Mouse (Mus musculus) stomach, embryonic 14.5 days (tissue): Measurements from ENCODE around the gene Gsc. TPM values are rescaled to one million over a fixed set of nuclear protein-coding genes. Genes with fewer than 3 reads are reported as not detected.

Source experiments
- ATAC-seq: fragments of 200-750 bp; cut with Nextera tagmentation; 2 replicates; pipeline ENCODE4 v1.8.0; 2017; ENCODE audit warnings: low read depth, moderate TSS enrichment; ENCODE audit not compliant: insufficient number of reproducible peaks, insufficient read depth, low FRiP score
- H3K27ac ChIP-seq: fragments of 300-500 bp; sonication (generic); 2 replicates; pipeline ENCODE4 v1.5.1; 2014; ENCODE audit warnings: mild to moderate bottlenecking, low read length, moderate library complexity, mixed read lengths
- H3K27me3 ChIP-seq: fragments of 300-500 bp; sonication (generic); 2 replicates; pipeline ENCODE4 v1.6.1; 2014; ENCODE audit warnings: low read length, control low read depth, mixed read lengths; ENCODE audit not compliant: control insufficient read depth, insufficient read depth
- H3K36me3 ChIP-seq: fragments of 300-500 bp; sonication (generic); 2 replicates; pipeline ENCODE4 v1.6.1; 2014; ENCODE audit warnings: mild to moderate bottlenecking, control low read depth, low read length, moderate library complexity, mixed read lengths; ENCODE audit not compliant: control insufficient read depth, insufficient read depth
- H3K4me1 ChIP-seq: fragments of 300-500 bp; sonication (generic); 2 replicates; pipeline ENCODE4 v1.6.1; 2014; ENCODE audit warnings: low read length, control low read depth, mixed read lengths; ENCODE audit not compliant: control insufficient read depth, insufficient read depth
- H3K4me2 ChIP-seq: fragments of 300-500 bp; sonication (generic); replicated peaks from 2 replicates; pipeline ENCODE4 v1.6.1; 2014; ENCODE audit warnings: low read depth, low read length, control low read depth
- H3K4me3 ChIP-seq: fragments of 300-500 bp; sonication (generic); 2 replicates; pipeline ENCODE4 v1.5.1; 2014; ENCODE audit warnings: low read depth, low read length, control low read depth
- H3K9ac ChIP-seq: fragments of 300-500 bp; sonication (generic); replicated peaks from 2 replicates; pipeline ENCODE4 v1.6.1; 2014; ENCODE audit warnings: low read depth, mild to moderate bottlenecking, control low read depth, low read length, moderate library complexity, mixed read lengths
- H3K9me3 ChIP-seq: fragments of 300-500 bp; sonication (generic); 2 replicates; pipeline ENCODE4 v1.6.1; 2016; ENCODE audit warnings: low read depth, low read length, control low read depth; ENCODE audit not compliant: control insufficient read depth
- WGBS: fragments of 180-500 bp; shearing (Covaris S2); extraction: QIAGEN DNeasy Blood & Tissue Kit; methylation state at CpG from one replicate; pipeline ENCODE4 v1.1.7; 2014; 5-methylcytosine and 5-hydroxymethylcytosine counted together
- polyA plus RNA-seq: library from polyadenylated mRNA; unstranded; fragments of >200 nt; fragmentation: Nextera tagmentation; extraction: Ambion mirVana; gene quantifications from 2 replicates; pipeline ENCODE4 v1.2.1, GENCODE M21; 2014

Gene Gsc
- polyA plus RNA-seq, 1 experiment from 2014 or later: 1.9 TPM

GRCm38 (mm10) chr12:104470646-104471045 lies 2.5 kb downstream of the Gsc start:
- Histone ChIP-seq H3K4me3 (0 out of 2 replicates have a peak overlapping the region, but pooled peaks have one; percentile 3), H3K4me2 (no peak overlapping the region), H3K27me3 (peaks cover 37% of the 10 kb centered on the region), H3K36me3 (no peaks in the 10 kb centered on the region), H3K9me3 (no peaks in the 10 kb centered on the region), H3K9ac (no peak overlapping the region), H3K4me1 (peaks cover 7% of the 10 kb centered on the region; the same call in 1 of the 2 replicates), H3K27ac (no peak overlapping the region)
- ATAC-seq: no peak
- WGBS: 33% methylated on average over 6 of the region's 6 CpGs

DNA sequence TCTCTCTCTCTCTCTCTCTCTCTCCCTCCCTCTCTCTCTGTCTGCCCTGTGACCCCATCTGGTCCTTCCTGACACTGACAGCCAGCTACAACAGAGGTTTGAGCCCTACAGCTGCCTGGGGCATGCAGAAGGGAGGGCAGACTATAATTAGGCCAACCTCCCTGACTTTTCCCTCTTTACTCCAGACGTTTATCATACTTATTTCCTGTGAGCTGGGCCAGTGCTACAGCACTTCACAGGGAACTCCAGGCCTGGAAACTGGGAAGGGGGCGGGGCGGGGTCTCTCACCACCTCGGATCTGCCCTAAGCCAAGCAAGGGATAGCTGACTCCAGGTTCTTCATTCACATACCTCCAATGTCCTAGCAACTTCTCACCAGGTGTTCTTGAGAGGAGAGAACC lies 4.3 kb downstream of the Gsc start:
- H3K4me2 ChIP-seq: no peak overlapping the region
- no peak overlapping the region for H3K4me3 ChIP-seq
- 15% methylated on average over 4 of the region's 4 CpGs for WGBS
- no peaks in the 10 kb centered on the region for H3K36me3 ChIP-seq
- no peaks in the 10 kb centered on the region for H3K9me3 ChIP-seq
- no peak for ATAC-seq
- H3K9ac ChIP-seq: no peak overlapping the region
- H3K27ac ChIP-seq: no peak overlapping the region
- H3K4me1 ChIP-seq: peaks cover 7% of the 10 kb centered on the region; the same call in 1 of the 2 replicates
- peaks cover 25% of the 10 kb centered on the region; the same call in 1 of the 2 replicates for H3K27me3 ChIP-seq

- Histone ChIP-seq H3K4me2 (no peak overlapping the region), H3K27ac (no peak overlapping the region), H3K9ac (no peak overlapping the region), H3K36me3 (no peaks in the 10 kb centered on the region), H3K27me3 (peaks cover 21% of the 10 kb centered on the region; the same call in 1 of the 2 replicates), H3K4me3 (no peak overlapping the region), H3K4me1 (peaks cover 3% of the 10 kb centered on the region; the same call in 1 of the 2 replicates), H3K9me3 (no peaks in the 10 kb centered on the region)
- 44% methylated on average over 6 of the region's 6 CpGs for WGBS
- ATAC-seq: no peak
Observed at GRCm38 (mm10) chr12:104467372-104467771, 5.8 kb downstream of the Gsc start.

DNA sequence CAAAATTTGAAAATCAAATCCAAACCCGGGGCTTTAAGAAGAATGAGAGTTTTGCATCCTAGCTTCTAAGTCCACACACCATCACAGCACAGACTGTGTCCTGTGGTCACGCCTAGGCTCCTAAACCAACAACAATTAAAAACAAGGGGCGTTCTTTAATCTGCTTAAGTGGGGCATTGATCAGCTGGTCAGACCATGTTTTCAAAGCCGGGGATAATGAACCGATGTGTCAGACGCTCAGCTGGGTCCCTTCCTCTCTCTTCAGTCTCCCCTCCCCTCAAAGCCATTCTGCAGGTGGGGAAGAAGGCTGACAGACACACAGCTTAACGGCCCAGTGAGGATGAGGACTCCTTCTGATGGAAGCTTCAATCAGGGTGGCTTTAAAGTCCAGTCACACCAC lies 6.2 kb downstream of the Gsc start:
- H3K4me3 ChIP-seq: no peak overlapping the region
- no peak overlapping the region for H3K27ac ChIP-seq
- H3K36me3 ChIP-seq: no peaks in the 10 kb centered on the region
- no peaks in the 10 kb centered on the region for H3K9me3 ChIP-seq
- H3K4me2 ChIP-seq: no peak overlapping the region
- 40% methylated on average over 7 of the region's 7 CpGs for WGBS
- no peak for ATAC-seq
- H3K4me1 ChIP-seq: peaks cover 2% of the 10 kb centered on the region; the same call in 1 of the 2 replicates
- no peak overlapping the region for H3K9ac ChIP-seq
- H3K27me3 ChIP-seq: peaks cover 16% of the 10 kb centered on the region; the same call in 1 of the 2 replicates

- Histone ChIP-seq H3K27me3 (no peaks in the 10 kb centered on the region), H3K27ac (no peak overlapping the region), H3K4me1 (0 out of 2 replicates have a peak, but pooled peaks cover 4% of the 10 kb centered on the region), H3K9ac (no peak overlapping the region), H3K36me3 (no peaks in the 10 kb centered on the region), H3K4me2 (no peak overlapping the region), H3K4me3 (no peak overlapping the region), H3K9me3 (no peaks in the 10 kb centered on the region)
- no peak for ATAC-seq
- 26% methylated on average over 8 of the region's 8 CpGs for WGBS
Observed at GRCm38 (mm10) chr12:104461372-104461771, 11.8 kb downstream of the Gsc start.

DNA sequence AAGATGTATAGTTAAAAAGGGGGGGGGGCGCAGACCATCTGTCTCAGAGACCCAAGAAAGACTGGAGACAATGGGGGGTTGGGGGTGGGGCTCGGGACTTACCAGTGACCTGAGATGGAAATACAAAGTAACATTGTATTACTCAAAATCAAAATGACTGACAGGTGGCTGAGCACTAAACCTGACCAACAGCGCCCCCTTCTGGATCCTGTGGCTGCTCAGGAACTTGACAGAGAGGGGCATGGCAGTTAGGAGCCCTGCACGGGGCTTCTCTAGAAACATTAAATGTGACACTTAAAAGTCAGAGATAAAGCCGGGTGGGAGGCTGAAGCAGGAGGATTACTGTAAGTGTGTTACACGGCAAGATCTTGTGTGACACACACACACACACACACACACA lies 13.8 kb downstream of the Gsc start:
- ATAC-seq: no peak
- Histone ChIP-seq H3K4me2 (no peak overlapping the region), H3K27ac (no peak overlapping the region), H3K27me3 (no peaks in the 10 kb centered on the region), H3K36me3 (no peaks in the 10 kb centered on the region), H3K4me1 (0 out of 2 replicates have a peak, but pooled peaks cover 4% of the 10 kb centered on the region), H3K4me3 (no peak overlapping the region), H3K9ac (no peak overlapping the region), H3K9me3 (no peaks in the 10 kb centered on the region)
- 62% methylated on average over 6 of the region's 6 CpGs for WGBS

DNA sequence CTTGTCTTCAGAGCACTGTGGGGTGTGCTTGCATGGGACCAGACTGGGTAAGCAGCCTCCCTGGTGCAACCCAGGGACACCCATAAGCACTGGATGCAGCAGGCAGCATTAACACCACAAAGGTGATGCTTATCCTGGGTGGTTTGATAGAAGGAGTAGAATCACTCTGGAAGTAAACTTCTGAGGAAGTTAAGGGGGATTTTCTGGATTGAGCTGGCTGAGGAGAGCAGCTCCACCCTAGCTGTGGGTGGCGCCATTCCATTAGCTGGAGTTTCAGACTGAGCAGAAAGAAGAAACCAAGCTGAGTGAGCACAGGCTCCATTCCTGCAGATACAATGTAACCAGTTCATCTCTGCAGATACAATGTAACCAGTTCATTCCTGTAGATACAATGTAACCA lies 20.1 kb downstream of the Gsc start:
- no peaks in the 10 kb centered on the region for H3K27me3 ChIP-seq
- no peak for ATAC-seq
- H3K27ac ChIP-seq: no peak overlapping the region
- H3K9ac ChIP-seq: no peak overlapping the region
- H3K4me3 ChIP-seq: no peak overlapping the region
- no peak overlapping the region for H3K4me2 ChIP-seq
- WGBS: 63% methylated on average over 1 of the region's 1 CpGs
- H3K9me3 ChIP-seq: no peaks in the 10 kb centered on the region
- H3K4me1 ChIP-seq: no peaks in the 10 kb centered on the region
- no peaks in the 10 kb centered on the region for H3K36me3 ChIP-seq

GRCm38 (mm10) chr12:104450257-104450656 lies 22.9 kb downstream of the Gsc start:
- H3K27me3 ChIP-seq: no peaks in the 10 kb centered on the region
- WGBS: 57% methylated on average over 10 of the region's 10 CpGs
- no peak overlapping the region for H3K9ac ChIP-seq
- ATAC-seq: no peak
- H3K4me3 ChIP-seq: no peak overlapping the region
- no peaks in the 10 kb centered on the region for H3K36me3 ChIP-seq
- H3K27ac ChIP-seq: no peak overlapping the region
- no peak overlapping the region for H3K4me2 ChIP-seq
- no peaks in the 10 kb centered on the region for H3K9me3 ChIP-seq
- no peaks in the 10 kb centered on the region for H3K4me1 ChIP-seq

GRCm38 (mm10) chr12:104448099-104448498 lies 25.0 kb downstream of the Gsc start:
- 32% methylated on average over 13 of the region's 13 CpGs for WGBS
- H3K9me3 ChIP-seq: no peaks in the 10 kb centered on the region

More at GRCm38 (mm10) chr12:104448099-104448498, 25.0 kb downstream of the Gsc start:
- no peak overlapping the region for H3K27ac ChIP-seq
- no peak overlapping the region for H3K9ac ChIP-seq
- no peaks in the 10 kb centered on the region for H3K36me3 ChIP-seq
- ATAC-seq: no peak
- no peaks in the 10 kb centered on the region for H3K4me1 ChIP-seq
- no peak overlapping the region for H3K4me3 ChIP-seq
- no peak overlapping the region for H3K4me2 ChIP-seq
- no peaks in the 10 kb centered on the region for H3K27me3 ChIP-seq
